Mouse (Mus musculus) adrenal gland, postnatal 4 days (tissue): ENCODE results near the gene Pdik1l. TPM values are rescaled to one million over a fixed set of nuclear protein-coding genes. Genes with fewer than 3 reads are reported as not detected.

Experiments used
- DNase-seq, 2 experiments: peaks; one replicate each; pipeline ENCODE4 v3.0.0; 2021 to 2022; ENCODE audit warnings: low spot score in 2 of 2, mixed read lengths in 2 of 2
- long read RNA-seq, 2 experiments: library from polyadenylated mRNA; stranded (forward); transcript quantifications; one replicate each; pipeline ENCODE4 v2.0.0; 2021
- total RNA-seq, 2 experiments: library from RNA; stranded (reverse); gene quantifications; 2 replicates each; pipeline ENCODE4 v1.2.3; 2021

The Pdik1l gene
- total RNA-seq: 10 to 100 TPM; 23.2 to 24.5 TPM
- long read RNA-seq, experiment 1, full-length matches to known transcripts: 3 of 3 reads
- long read RNA-seq, experiment 1, partial matches to known transcripts: 0 of 3 reads
- long read RNA-seq, experiment 1, other reads (novel, unspliced or antisense): 0 of 3 reads
- long read RNA-seq, experiment 2, full-length matches to known transcripts: 7 of 12 reads
- long read RNA-seq, experiment 2, partial matches to known transcripts: 0 of 12 reads
- long read RNA-seq, experiment 2, other reads (novel, unspliced or antisense): 5 of 12 reads

DNA sequence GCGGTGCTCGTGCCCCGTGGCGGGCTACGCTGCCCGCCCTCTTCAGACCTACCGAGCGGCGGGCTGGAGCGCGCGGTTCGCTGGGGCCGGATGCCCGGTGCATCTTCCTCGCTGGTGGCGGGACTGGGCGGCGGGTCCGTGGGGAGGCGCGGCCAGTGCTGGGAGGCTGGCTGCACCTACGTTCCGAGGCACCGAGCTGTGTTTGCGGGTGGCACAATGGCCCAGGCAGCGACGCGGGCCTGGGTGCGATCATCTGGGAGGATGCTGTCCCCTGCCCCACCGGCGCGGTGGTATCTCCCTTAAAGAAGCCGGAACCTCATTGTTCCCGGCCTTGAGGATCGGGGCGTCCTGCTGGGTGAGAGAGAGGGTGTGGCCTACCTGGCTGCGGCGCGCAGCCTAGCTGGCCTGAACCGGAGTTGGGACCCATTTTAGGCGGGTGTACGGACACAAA is at the start of gene Pdik1l:
TSS of gene Pdik1l (minus strand) at position 321 of the 451 bp plus-strand sequence.
- peak; percentile 43 to 50 for DNase-seq

GRCm38 (mm10) chr4:134330281-134330680 is 42.6 kb upstream of the Pdik1l start:
- no peak for DNase-seq

DNA sequence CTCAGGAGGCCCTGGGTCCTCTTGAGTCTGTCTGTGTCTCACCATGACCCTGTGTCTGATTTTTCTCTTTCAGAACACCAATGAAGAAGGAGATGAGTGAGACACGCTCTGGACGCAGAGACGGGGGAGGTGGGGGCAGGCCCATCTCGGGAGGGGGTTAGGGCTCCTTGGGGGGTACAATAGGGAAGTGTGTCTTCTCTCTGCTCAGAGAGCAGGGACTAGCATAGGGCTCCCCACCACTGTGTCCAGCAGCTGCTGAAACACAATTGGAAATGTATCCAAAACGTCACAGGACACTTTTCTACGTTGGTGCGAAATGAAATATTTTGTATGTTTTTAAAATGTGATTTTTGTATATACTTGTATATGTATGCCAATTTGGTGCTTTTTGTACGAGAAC is 41.1 kb upstream of the Pdik1l start:
- no peak for DNase-seq

DNA sequence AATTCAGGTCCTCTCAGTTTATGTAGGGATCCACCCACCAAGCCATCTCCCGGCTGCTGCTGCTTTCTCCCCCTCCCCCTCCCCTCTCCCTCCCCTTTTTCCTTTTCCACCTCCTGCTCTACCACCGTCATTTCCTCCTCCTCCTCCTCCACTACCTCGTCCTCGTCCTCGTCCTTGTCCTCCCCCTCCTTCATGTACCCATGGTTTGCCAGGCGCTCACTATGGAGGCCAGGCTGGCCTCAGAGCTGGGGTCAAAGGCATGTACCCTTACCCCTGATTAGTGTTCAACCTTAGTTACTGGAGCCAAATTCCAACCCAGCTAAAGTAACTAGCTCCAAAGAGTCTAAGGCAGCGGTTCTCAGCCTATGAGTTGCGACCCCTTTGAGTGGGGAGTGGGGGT is 40.5 kb upstream of the Pdik1l start:
- no peak for DNase-seq

DNA sequence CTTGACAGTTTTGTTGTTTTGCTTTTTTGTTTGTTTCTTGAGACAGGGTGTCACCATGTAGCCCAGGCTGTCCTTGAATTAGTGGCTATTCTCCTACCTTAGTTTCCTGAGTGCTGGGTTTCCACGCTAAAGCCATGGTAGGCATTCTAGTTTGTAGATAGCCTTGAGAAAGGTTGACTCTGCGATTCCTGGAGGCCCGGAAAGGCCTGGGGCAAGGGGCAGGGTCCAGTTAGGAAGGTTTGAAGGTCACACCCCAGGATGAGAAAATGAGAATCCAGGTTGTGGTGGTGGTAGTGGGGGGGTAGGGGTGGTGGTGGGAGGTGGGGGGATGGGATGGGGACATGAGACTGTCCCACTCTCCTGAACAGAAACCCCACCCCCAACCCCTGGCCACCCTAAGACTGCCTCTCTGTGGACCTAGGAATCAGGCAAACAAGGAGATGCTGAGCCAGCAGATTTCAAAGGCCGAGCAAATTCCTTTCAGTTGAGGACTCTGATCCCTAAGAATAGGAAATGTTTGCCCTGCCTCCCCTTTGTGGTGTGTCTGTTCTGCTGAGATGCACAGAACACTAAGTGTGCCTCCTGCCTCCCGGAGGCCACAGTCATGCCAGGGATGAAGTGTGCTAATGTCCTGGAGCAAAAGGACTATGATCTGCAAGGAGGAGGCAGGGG is 39.3 kb upstream of the Pdik1l start:
- no peak for DNase-seq

DNA sequence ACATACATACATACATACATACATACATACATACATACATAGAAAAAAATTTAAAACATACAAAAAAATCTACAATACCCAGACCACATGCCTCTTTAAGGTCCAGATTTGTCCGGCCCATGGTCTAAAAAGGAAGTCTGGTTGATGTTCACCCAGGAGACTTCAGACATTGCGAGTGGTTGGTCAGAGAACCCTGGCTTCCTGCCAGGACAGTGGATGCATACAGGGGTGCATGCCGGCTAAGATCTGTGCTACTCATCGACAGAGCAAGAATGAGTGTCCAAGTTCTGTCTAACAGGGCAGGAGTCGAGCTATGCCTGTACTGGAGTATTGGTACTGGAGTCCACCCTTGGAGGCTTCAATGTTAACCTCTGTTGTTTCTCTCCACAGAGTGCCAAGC is 37.0 kb upstream of the Pdik1l start:
- no peak for DNase-seq

DNA sequence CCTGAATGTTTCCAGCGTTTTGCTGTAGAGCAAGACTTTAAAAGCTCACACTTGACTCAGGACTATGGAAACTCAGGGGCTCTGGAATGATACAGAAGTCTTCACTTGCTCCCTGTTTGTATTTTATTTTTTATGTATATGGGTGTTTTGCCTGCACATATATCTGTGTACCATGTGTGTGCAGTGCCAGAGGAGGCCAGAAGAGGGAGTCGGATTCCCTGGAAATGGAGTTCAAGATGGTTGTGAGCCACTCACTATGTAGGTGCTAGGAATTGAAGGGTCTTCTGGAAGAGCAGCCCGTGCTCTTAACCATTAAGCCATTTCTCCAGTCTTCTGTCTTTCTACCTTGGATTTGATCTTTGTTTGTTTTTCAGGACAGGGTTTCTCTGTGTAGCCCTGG is 33.8 kb upstream of the Pdik1l start:
- no peak for DNase-seq

- DNase-seq: no peak
Observed at GRCm38 (mm10) chr4:134319674-134320073, 32.0 kb upstream of the Pdik1l start.

- DNase-seq: no peak
Observed at GRCm38 (mm10) chr4:134319074-134319473, 31.4 kb upstream of the Pdik1l start.

- DNase-seq: no peak
Observed at GRCm38 (mm10) chr4:134316390-134316789, 28.7 kb upstream of the Pdik1l start.

DNA sequence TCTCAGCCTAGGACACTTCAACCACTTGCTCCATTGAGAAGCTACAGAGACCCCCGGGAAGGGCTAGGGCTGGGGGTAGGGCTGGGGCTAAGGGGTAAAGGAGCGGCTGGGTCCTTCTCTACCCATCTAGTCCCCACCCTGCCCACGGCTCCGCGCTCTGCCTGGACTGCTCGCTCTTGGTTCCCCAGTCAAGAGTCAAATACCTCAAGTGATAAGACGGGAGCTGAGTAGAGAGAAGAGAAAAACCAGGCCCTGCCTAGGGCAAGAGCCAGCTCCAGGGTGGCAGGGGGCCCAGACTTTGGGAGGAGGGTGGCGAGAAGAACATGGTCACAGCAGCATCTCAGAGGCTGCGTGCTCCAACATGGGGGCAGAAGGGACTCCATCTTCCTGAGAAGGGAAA is 27.8 kb upstream of the Pdik1l start:
- no peak for DNase-seq

GRCm38 (mm10) chr4:134314876-134315275 is 27.2 kb upstream of the Pdik1l start, which contains the start of gene Trim63:
Gene Trim63, plus strand, starts transcription at chr4:134315120.
- no peak for DNase-seq

- DNase-seq: no peak
Observed at GRCm38 (mm10) chr4:134314081-134314655, 26.5 kb upstream of the Pdik1l start.

DNA sequence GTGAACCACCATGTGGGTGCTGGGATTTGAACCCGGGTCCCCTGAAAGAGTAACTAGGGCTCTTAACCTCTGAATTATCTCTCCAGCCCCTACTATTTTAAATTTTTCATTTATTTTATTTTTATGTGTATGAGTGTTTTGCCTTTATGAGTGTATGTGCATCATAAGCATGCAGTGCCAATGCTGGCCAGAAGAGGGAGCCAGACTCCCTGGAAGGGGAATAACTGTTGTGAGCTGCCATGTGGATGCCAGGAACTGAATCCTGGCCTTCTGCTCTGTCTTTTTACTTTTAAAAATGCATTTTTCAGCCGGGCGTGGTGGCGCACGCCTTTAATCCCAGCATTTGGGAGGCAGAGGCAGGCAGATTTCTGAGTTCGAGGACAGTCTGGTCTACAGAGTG is 25.2 kb upstream of the Pdik1l start:
- no peak for DNase-seq

DNA sequence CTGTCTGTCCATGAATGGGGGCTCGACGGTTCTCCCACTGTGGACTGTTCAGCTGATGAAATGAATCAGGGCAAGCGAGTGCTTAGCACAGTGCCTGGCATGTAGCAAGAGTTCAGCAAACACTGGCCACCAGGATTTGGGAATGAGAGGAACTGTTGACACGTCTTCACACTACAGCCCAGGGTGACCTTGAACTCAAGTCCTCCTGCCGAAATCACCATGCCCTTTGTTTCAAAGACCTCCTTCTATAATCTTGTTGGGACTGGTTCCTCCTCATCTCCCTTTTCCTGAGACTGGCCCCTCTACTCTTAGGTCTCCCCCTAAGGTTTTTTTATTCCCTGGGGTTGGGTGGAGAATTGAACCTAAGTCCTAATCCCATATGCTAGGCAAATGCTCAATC is 24.6 kb upstream of the Pdik1l start:
- no peak for DNase-seq

GRCm38 (mm10) chr4:134311784-134312183 is 24.1 kb upstream of the Pdik1l start:
- DNase-seq: no peak

DNA sequence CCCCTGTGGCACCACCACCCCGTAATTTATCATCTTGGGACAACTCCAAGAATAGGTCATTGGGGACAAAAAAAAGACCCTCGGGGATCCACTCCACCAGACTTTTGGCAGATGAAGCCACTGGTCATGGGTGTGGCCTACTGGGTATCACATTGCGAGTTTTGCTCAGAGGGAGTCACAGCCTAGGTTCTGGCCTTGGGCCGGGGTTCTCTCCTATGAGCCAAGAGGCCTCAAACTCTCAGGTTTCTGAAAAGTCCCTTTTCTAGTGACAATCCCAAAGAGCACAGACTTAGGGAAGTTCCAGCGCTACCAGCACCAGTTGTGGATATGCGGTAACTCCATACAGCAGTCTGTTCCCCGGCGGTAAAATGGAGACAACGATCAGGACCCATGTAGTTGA is 23.0 kb upstream of the Pdik1l start:
- no peak for DNase-seq

- no peak for DNase-seq
Observed at GRCm38 (mm10) chr4:134310106-134310505, 22.4 kb upstream of the Pdik1l start.

DNA sequence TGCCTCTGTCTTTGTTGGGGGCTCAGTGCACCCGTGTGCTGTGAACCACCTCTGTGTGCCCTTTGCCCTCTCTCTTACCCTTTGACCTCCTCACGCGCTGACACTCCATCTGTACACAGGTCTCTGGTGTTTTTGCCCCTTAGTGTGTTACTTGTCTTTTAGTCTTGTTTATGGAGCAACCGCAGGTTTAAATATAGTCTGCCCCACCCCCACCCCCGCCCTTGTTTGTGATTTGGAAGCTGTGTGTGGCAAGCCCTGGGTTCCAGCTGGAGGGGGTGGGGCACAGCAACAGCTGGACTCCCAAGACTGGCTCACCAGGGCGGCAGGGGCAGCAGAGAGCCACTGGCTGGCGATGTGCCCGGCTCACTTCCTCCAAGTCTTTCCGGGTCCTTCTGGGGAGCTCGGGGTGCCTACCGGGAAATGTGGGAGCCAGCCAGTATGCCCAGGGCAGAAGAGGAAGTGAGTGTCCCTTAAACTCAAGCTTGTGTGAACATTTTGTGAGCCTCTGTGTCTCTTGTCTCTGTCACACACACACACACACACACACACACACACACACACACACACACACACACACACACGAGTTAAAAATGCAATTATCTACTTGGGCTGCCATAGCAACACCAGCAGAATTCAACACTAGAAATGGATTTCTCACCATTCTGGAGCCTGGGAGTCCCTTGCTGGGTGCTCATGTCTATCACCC is 19.8 kb upstream of the Pdik1l start:
- DNase-seq: peak; percentile 29 to 32

- DNase-seq: no peak
Observed at GRCm38 (mm10) chr4:134306963-134307362, 19.3 kb upstream of the Pdik1l start.

GRCm38 (mm10) chr4:134302084-134302483 is 14.4 kb upstream of the Pdik1l start:
- no peak for DNase-seq

DNA sequence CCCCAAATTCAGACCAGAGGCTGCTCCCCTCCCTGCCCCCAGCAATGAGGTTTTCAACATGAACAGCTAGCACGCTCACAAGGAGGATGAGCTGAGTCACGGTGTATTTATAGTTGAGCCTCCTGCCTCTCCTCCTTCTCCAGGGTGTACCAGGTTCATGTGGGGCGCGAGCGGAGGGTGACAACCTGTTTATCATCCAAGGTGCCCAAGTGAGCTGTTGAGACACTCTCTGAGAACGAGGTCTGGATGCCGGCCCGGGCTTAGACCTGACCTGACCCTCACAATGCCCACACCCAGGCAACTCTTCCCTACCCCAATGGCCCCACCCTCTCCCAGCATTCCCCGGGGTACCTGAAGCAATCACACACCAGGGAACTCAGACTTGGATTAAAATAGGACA is 12.6 kb upstream of the Pdik1l start:
- DNase-seq: no peak
